Mouse (Mus musculus): Measurements from ENCODE around the gene Ormdl2. TPM values are rescaled to one million over a fixed set of nuclear protein-coding genes. Genes with fewer than 3 reads are reported as not detected.

Ormdl2 gene
- polyA plus RNA-seq, 1 experiment = 41.1 TPM

GRCm38 (mm10) chr10:128798676-128799075 is 22.8 kb downstream of the Ormdl2 start:
- no peak overlapping the region for H3K4me3 ChIP-seq (ENCODE audit: insufficient read depth, poor library complexity, severe bottlenecking)
- no peaks in the 10 kb centered on the region for H3K27me3 ChIP-seq (ENCODE audit: control insufficient read depth, insufficient read depth, insufficient read length)
- no peak overlapping the region for H3ac ChIP-seq (ENCODE audit: control insufficient read depth, insufficient read length, low read depth)
- TF ChIP-seq USF1 (IDR thresholded peaks at IDR 0.05; ENCODE audit: low read depth) (no peak), MAX (IDR thresholded peaks at IDR 0.05) (no peak), MYOG (IDR thresholded peaks at IDR 0.05; ENCODE audit: control insufficient read depth, extremely low read depth, insufficient read length) (no peak), CEBPB (IDR thresholded peaks at IDR 0.05; ENCODE audit: low read depth) (no peak), CTCF (IDR thresholded peaks at IDR 0.05; ENCODE audit: control insufficient read depth, insufficient read depth, insufficient read length) (no peak), MYOD1 (IDR thresholded peaks at IDR 0.05; ENCODE audit: control insufficient read depth, insufficient read length, low read depth) (no peak), FOSL1 (IDR thresholded peaks at IDR 0.05; ENCODE audit: insufficient read depth, low read length, poor library complexity, severe bottlenecking) (no peak)
- peaks cover 19% of the 10 kb centered on the region for H3K79me2 ChIP-seq (ENCODE audit: control insufficient read depth, insufficient read depth)
- peaks cover 26% of the 10 kb centered on the region for H3K36me3 ChIP-seq (ENCODE audit: control insufficient read depth, insufficient read depth)
- H3K79me3 ChIP-seq (ENCODE audit: low read depth) = peaks cover 5% of the 10 kb centered on the region

- H3K79me3 ChIP-seq (ENCODE audit: low read depth) = no peaks in the 10 kb centered on the region
- no peak overlapping the region for H3K4me3 ChIP-seq (ENCODE audit: insufficient read depth, poor library complexity, severe bottlenecking)
- peaks cover 13% of the 10 kb centered on the region for H3K36me3 ChIP-seq (ENCODE audit: control insufficient read depth, insufficient read depth)
- H3K27me3 ChIP-seq (ENCODE audit: control insufficient read depth, insufficient read depth, insufficient read length) = no peaks in the 10 kb centered on the region
- TF ChIP-seq USF1 (IDR thresholded peaks at IDR 0.05; ENCODE audit: low read depth) (no peak), MYOD1 (IDR thresholded peaks at IDR 0.05; ENCODE audit: control insufficient read depth, insufficient read length, low read depth) (no peak), FOSL1 (IDR thresholded peaks at IDR 0.05; ENCODE audit: insufficient read depth, low read length, poor library complexity, severe bottlenecking) (no peak), CEBPB (IDR thresholded peaks at IDR 0.05; ENCODE audit: low read depth) (no peak), MAX (IDR thresholded peaks at IDR 0.05) (no peak), CTCF (IDR thresholded peaks at IDR 0.05; ENCODE audit: control insufficient read depth, insufficient read depth, insufficient read length) (no peak), MYOG (IDR thresholded peaks at IDR 0.05; ENCODE audit: control insufficient read depth, extremely low read depth, insufficient read length) (no peak)
- no peaks in the 10 kb centered on the region for H3K79me2 ChIP-seq (ENCODE audit: control insufficient read depth, insufficient read depth)
- H3ac ChIP-seq (ENCODE audit: control insufficient read depth, insufficient read length, low read depth) = no peak overlapping the region
Measured at GRCm38 (mm10) chr10:128795581-128795980, 25.9 kb downstream of the Ormdl2 start.

GRCm38 (mm10) chr10:128794391-128794790 is 27.1 kb downstream of the Ormdl2 start:
- Histone ChIP-seq H3ac (ENCODE audit: control insufficient read depth, insufficient read length, low read depth) (no peak overlapping the region), H3K4me3 (ENCODE audit: insufficient read depth, poor library complexity, severe bottlenecking) (no peak overlapping the region), H3K27me3 (ENCODE audit: control insufficient read depth, insufficient read depth, insufficient read length) (no peaks in the 10 kb centered on the region), H3K79me3 (ENCODE audit: low read depth) (no peaks in the 10 kb centered on the region), H3K79me2 (ENCODE audit: control insufficient read depth, insufficient read depth) (no peaks in the 10 kb centered on the region), H3K36me3 (ENCODE audit: control insufficient read depth, insufficient read depth) (peaks cover 3% of the 10 kb centered on the region)
- TF ChIP-seq FOSL1 (IDR thresholded peaks at IDR 0.05; ENCODE audit: insufficient read depth, low read length, poor library complexity, severe bottlenecking) (no peak), MYOD1 (IDR thresholded peaks at IDR 0.05; ENCODE audit: control insufficient read depth, insufficient read length, low read depth) (no peak), MYOG (IDR thresholded peaks at IDR 0.05; ENCODE audit: control insufficient read depth, extremely low read depth, insufficient read length) (no peak), CTCF (IDR thresholded peaks at IDR 0.05; ENCODE audit: control insufficient read depth, insufficient read depth, insufficient read length) (no peak), CEBPB (IDR thresholded peaks at IDR 0.05; ENCODE audit: low read depth) (no peak), MAX (IDR thresholded peaks at IDR 0.05) (no peak), USF1 (IDR thresholded peaks at IDR 0.05; ENCODE audit: low read depth) (no peak)

GRCm38 (mm10) chr10:128793258-128793657 is 28.2 kb downstream of the Ormdl2 start:
- H3K79me3 ChIP-seq (ENCODE audit: low read depth) = no peaks in the 10 kb centered on the region
- TF ChIP-seq CEBPB (IDR thresholded peaks at IDR 0.05; ENCODE audit: low read depth) (no peak), MYOD1 (IDR thresholded peaks at IDR 0.05; ENCODE audit: control insufficient read depth, insufficient read length, low read depth) (no peak), FOSL1 (IDR thresholded peaks at IDR 0.05; ENCODE audit: insufficient read depth, low read length, poor library complexity, severe bottlenecking) (no peak), MYOG (IDR thresholded peaks at IDR 0.05; ENCODE audit: control insufficient read depth, extremely low read depth, insufficient read length) (no peak), MAX (IDR thresholded peaks at IDR 0.05) (no peak), CTCF (IDR thresholded peaks at IDR 0.05; ENCODE audit: control insufficient read depth, insufficient read depth, insufficient read length) (no peak), USF1 (IDR thresholded peaks at IDR 0.05; ENCODE audit: low read depth) (no peak)
- H3K27me3 ChIP-seq (ENCODE audit: control insufficient read depth, insufficient read depth, insufficient read length) = no peaks in the 10 kb centered on the region

GRCm38 (mm10) chr10:128792041-128792440 is 29.4 kb downstream of the Ormdl2 start:
- Histone ChIP-seq H3K79me3 (ENCODE audit: low read depth) (no peaks in the 10 kb centered on the region), H3ac (ENCODE audit: control insufficient read depth, insufficient read length, low read depth) (no peak overlapping the region), H3K79me2 (ENCODE audit: control insufficient read depth, insufficient read depth) (no peaks in the 10 kb centered on the region), H3K27me3 (ENCODE audit: control insufficient read depth, insufficient read depth, insufficient read length) (no peaks in the 10 kb centered on the region), H3K4me3 (ENCODE audit: insufficient read depth, poor library complexity, severe bottlenecking) (no peak overlapping the region), H3K36me3 (ENCODE audit: control insufficient read depth, insufficient read depth) (no peaks in the 10 kb centered on the region)
- TF ChIP-seq MAX (IDR thresholded peaks at IDR 0.05) (no peak), FOSL1 (IDR thresholded peaks at IDR 0.05; ENCODE audit: insufficient read depth, low read length, poor library complexity, severe bottlenecking) (no peak), USF1 (IDR thresholded peaks at IDR 0.05; ENCODE audit: low read depth) (no peak), MYOD1 (IDR thresholded peaks at IDR 0.05; ENCODE audit: control insufficient read depth, insufficient read length, low read depth) (no peak), CEBPB (IDR thresholded peaks at IDR 0.05; ENCODE audit: low read depth) (no peak), CTCF (IDR thresholded peaks at IDR 0.05; ENCODE audit: control insufficient read depth, insufficient read depth, insufficient read length) (no peak), MYOG (IDR thresholded peaks at IDR 0.05; ENCODE audit: control insufficient read depth, extremely low read depth, insufficient read length) (no peak)

More at GRCm38 (mm10) chr10:128793258-128793657, 28.2 kb downstream of the Ormdl2 start:
- H3ac ChIP-seq (ENCODE audit: control insufficient read depth, insufficient read length, low read depth) = no peak overlapping the region
- no peaks in the 10 kb centered on the region for H3K79me2 ChIP-seq (ENCODE audit: control insufficient read depth, insufficient read depth)
- H3K4me3 ChIP-seq (ENCODE audit: insufficient read depth, poor library complexity, severe bottlenecking) = no peak overlapping the region
- no peaks in the 10 kb centered on the region for H3K36me3 ChIP-seq (ENCODE audit: control insufficient read depth, insufficient read depth)
